Mouse (Mus musculus): ENCODE data around the gene Oxtr.

Gene Oxtr

DNA sequence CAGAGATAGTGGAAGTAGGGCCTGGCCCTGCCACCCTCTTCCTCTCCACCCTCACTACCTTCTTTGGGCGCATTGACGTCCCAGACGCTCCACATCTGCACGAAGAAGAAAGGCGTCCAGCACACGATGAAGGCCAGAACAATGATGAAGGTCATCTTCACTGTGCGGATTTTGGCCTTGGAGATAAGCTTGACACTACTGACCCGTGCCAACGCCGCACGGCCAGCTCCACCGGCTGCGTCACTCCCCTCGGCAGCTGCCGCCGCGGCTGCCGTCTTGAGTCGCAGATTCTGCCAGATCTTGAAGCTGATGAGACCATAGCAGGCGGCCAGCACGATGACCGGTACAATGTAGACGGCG lies 942 bp downstream of the Oxtr start:
- DNase-seq (ENCODE audit: low spot score), result no peak

DNA sequence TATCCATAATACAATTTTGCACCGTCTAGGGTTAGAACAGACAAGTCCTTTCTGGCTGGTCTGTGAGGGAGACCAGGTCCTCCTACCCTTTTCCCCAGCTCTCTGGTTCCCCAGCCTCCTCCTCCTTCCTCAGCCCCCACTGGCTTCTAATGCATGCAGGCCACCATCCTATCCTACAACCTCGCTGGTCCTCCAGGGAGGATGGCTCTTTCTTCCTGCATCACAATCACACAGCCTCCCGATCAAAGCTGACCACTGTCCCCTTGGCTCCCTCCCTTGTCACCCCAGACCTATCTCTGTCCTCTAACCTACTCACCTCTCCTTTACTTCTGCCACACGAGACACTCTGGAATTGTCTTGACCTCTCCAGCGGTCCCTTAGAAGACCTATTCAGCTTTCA lies 1.8 kb downstream of the Oxtr start:
- no peak for DNase-seq (ENCODE audit: low spot score)

DNA sequence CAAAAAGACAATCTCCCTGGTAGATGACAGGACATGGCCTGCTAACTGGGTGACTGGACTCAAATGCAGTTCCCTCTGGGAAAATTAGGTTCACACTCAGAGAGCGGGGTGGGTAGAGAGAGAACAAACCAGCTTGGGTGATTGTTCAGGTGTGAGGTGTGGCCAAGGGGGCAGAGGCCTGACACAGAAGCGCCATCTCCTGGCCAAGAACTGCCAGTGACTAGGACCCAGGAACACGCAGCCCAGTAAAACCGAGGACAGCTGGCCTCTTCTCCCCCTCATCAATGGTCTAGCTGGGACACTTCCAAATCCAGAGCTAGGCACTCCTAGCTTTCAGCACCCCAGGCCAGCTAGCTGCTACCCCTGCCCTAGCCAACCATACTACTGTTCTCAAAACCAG lies 5.4 kb downstream of the Oxtr start:
- no peak for DNase-seq (ENCODE audit: low spot score)

DNA sequence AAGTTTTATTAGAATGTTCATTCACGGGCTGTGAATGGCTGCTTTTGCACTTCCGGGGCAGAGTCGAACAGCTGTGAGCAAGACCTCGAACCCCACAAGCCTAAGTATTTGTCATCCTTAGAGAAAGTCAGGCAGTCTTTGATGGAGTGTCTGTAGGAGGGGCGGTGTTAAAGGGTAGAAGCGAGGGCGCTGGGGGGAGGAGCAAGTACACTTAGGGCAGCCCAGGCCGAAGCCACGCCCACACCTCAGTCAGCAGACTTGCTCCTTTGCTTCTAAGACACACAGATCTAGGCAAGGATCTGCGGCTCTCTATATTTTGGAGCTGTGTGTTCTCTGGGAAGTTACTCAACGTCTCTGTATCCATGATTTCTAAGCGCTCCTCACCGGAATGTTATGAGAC lies 9.9 kb downstream of the Oxtr start:
- DNase-seq (ENCODE audit: low spot score), result no peak

DNA sequence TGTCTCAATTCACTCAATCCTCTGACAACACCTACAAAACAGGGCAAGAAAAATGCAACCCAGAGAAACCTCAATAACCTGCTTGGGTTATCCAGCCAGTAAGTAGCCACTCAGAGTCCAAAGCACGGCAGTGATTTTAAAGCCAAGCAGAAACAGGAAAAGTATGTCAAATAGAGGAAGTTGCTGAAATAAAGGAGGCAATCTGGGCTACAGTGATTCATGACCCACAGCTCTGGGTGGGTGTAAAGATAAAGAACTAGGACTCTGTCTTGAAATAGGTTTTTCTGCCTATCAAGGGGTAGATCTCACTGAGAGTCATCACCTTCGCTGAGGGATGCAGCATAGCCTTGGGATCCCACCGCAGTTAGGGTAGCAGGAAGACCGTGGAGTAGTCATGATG lies 18.1 kb downstream of the Oxtr start:
- DNase-seq (ENCODE audit: low spot score), result no peak

DNA sequence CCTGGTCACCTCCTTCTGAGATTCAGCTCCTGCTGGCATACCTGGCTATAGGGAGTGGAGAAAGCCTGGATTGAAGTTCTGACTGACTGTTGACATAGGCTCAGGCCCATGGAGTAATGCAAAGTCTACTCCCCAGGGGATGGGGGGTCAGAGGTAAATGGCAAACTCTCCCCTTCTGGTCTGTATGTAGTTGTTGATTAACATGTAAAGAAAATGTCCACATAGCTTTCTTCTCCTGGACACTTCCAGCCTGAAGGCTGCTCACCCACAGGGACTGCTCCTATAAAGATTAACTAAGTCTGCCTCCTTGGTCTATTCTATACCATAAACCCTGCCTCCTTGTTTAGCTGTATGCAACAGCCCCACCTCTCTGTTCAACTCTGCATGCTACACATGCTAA lies 23.7 kb downstream of the Oxtr start:
- DNase-seq (ENCODE audit: low spot score), result no peak

DNA sequence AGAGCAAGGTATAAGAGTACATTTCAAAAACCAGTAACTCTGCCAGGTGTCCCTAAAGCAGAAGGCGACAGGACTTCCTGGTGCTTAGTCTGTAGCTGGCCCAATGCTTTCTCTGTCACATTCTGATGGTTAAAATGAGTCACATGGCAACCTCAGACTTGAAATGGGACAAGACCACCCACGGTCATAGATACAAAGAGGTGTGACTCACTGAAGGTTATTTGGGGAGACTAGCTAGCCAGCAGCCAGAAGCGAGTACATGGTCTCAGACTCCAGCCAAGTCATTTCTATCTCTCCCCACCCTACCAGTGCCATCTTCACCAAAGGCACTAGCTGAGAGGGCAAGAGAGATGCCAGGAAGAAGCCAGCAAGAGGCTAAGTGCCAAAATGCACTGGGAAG lies 24.3 kb downstream of the Oxtr start:
- DNase-seq (ENCODE audit: low spot score), result no peak

DNA sequence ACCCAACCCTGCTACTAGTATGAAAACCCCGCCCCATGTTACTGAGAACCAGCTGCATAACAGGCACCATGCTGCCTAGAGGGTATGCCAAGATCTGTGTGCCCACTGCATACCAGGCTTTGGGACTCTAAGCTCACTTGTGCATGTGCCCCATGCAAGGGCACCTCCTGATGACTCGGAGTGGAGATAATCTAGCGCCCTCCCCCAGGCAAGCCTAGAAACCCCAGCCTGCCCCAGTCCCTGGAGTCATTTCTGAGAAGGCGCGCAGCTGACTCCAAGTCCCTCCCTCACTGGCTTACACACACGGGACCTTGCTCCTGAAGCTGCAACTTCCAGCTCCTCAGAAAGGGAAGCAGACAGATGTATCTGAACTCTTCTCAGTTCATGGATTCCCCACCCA lies 26.4 kb downstream of the Oxtr start:
- DNase-seq (ENCODE audit: low spot score), result no peak

DNA sequence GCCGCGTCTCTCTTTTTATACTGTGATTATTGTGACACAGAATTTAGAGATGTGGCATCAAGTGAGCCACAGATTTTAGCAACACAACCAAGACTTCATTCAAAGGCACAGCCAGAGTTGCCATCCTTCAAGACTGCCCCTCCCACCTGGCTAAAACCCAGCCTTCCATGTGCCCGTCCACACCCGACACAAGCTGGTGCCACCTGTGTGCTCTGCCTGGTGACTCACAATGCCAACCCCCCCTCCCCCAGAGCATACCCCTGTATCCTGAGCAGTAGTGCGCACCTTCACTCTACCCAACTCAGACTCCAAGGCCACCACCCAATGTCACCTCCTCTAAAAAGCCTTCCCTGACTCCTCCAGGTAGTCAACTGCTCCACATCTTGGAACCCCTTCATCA lies 28.3 kb downstream of the Oxtr start:
- no peak for DNase-seq (ENCODE audit: low spot score)

DNA sequence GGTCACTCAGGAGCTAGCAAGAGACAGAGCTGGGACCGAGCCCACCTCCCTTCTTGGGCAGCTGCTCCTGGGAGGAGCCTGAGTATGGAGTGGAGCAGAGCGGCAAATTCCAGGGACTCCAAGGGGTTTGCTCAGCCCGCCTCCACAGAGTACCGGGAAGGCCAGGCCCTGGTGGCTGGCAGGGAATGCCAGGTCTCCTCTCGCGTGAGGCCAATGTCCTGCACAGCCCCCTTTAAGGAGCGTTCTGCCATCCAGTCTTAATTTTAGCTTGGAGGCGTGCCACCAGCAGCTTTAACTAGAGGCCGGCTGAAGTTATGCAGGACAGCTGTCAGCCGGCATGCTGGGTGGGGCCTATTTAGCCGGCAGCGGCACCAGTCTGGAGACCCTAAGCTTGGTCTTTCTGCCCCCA lies 30.4 kb downstream of the Oxtr start, which contains the start of gene Cav3:
TSS of gene Cav3 (plus strand) at position 165 of the 409 bp plus-strand sequence.
- no peak for DNase-seq (ENCODE audit: low spot score)

DNA sequence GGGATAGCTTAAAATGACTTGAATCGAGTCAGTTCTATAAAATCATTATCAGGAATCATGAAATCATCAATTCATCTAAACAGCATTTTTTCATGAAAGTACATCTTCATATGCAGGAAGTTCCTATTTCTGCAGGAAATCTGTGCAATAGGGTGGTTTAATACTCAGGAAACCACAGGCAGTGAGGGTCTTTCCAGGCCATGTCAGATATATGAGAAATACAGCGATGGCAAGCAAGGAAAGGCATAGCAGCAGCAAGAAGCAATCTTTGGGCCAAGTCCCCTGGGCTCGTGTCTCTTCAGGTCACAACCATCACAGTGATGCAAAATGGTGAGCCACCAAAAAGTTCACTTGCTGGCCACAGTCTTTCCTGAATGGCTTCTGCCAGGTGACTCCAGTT lies 44.1 kb downstream of the Oxtr start:
- DNase-seq (ENCODE audit: low spot score), result no peak

DNA sequence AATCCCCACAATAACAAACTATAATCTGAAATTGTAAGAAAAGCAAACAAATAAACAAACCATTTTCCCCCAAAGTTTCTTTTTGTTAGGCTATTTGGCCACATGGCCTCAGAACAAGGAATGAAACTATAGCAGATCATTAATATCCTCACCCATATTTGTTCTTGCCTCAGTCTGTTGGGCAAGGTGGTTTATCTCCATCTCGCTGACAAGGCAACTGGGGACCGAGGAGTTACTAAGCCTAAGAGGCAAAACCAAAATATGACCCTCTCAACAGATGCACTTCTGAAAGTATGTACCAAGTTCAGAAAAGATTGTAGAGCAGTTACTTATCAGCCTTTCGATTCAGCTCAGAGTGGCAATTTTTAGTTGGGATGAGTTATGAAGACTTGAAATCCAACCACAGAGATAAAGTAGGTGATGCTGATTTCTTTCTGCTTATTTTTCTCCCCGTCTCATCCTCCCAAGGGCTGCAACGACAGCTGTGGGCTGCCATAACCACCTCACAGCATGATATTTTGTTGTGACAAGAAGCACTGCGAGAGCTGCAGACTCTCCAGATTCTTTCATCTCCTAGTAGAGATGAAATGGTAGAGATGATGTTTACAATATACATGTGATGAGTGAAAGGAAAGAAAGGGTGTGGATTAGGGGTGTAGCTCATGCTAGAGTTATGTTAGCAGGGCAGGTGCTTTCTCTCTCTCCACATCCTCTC lies 63.6 kb downstream of the Oxtr start:
- DNase-seq (ENCODE audit: low spot score), result no peak

DNA sequence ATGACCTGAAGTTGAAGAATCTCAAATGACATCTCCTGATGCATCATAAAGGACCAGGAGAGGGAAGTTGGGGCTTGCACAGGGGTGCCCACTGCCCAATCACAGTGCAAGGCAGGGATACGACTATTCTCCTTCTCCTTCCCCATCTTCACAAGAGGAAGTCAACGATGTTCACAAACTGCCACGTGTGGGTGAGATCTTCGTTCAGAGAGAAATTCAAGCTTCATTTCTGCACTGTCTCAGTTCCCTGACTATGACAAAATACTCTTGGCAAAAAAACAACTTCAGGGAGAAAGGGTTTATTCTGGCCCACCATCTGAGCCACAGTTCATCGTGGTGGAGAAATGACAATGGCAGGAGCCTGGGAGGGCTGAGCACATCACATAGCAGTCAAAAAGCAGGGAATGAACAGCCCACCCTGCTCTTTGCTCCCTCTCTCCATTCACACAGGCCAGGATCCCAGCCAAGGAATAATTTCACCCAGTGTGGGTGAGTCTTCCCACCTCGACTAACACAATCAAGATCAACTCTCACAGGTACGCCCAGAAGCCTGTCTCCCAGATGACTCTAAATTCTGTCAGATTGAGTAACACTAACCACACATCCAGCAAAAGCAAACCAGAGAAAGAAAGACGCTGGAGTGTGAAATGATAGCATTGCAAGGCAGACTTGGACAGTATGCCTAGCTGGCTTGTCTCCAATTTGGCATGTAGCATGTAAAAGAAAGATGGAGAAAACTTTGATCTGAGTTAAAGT lies 65.8 kb downstream of the Oxtr start:
- no peak for DNase-seq (ENCODE audit: low spot score)

Data from adipocyte (in vitro differentiated cells).